In the genomic region with DNA sequence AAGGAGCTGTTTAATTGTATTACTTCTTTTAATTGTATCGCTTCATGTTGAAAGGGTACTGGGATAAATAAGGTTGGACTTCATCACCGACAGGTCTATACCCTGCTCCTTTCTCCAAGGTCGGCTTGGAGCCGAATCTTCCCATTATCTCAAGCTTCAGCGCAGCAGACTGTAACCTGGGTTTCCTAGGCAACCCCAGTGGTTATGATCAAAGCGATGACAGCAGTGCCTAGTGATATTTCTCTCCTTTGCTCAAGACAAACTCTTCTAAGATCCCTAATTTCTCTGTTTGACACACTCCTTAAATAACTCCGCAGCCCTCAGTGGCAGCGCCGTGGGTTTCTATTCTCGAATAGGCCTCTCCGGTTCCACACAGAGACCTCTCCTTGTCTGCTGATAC, we compare ENCODE assay signal across 26 mouse cellular contexts.
A peak's percentile ranks its signal among the peaks of the same experiment; 100 is the strongest.
DNase-seq lines count a peak whose midpoint lies in the region; ATAC-seq and TF ChIP-seq lines count a peak whose summit lies in the region.
"Had no signal": no experiment of that assay in that cellular context is flagged by ENCODE, and none has a peak within 500 bp of the region (broad histone marks: within the 10 kb centered on the region; RNA-seq: fewer than 3 reads in every experiment).

No protein-coding gene starts in this region.

- no peak for TF ChIP-seq CTCF in midbrain, postnatal 0 days (IDR thresholded peaks at IDR 0.05)

- DNase-seq in forebrain, embryonic 10.5 days (ENCODE audit: extremely low spot score, low spot score), result no peak
- peak; percentile 9 to 22 for DNase-seq in frontal cortex, adult 2 months (ENCODE audit: extremely low spot score in 1 of 2, low spot score in 1 of 2)
- no peak for DNase-seq in frontal cortex, postnatal 10 days (ENCODE audit: low spot score in 2 of 2)
- peak; percentile 24 for DNase-seq in midbrain, postnatal 0 days (ENCODE audit: low spot score)
- no peak for DNase-seq in ovary, postnatal 14 days (ENCODE audit: low spot score)
- DNase-seq: adrenal gland, adult 8-10 months; adrenal gland, postnatal 25 days; cerebellum, adult 18-20 months; cerebellum, adult 9-10 months; cerebellum, postnatal 14 days; gastrocnemius, postnatal 10 days; gastrocnemius, postnatal 36 days; heart, adult 2 months; heart, postnatal 14 days; heart, postnatal 4 days had no signal

- H3K4me2 ChIP-seq in forebrain, embryonic 16.5 days (ENCODE audit: low read length), result no peak overlapping the region
- H3K4me2 ChIP-seq in midbrain, postnatal 0 days (ENCODE audit: low read depth, low read length, poor library complexity, severe bottlenecking), result no peak overlapping the region
- no peak overlapping the region for H3K4me2 ChIP-seq in midbrain, embryonic 13.5 days (replicated peaks)
- H3K4me2 ChIP-seq: embryonic facial prominence, embryonic 12.5 days; embryonic facial prominence, embryonic 15.5 days; forebrain, embryonic 13.5 days; heart, embryonic 13.5 days; hindbrain, embryonic 14.5 days had no signal

- H3K4me1 ChIP-seq in forebrain, embryonic 16.5 days (replicated peaks; ENCODE audit: control insufficient read depth, insufficient read depth, low read length), result no peaks in the 10 kb centered on the region
- no peaks in the 10 kb centered on the region for H3K4me1 ChIP-seq in forebrain, embryonic 10.5 days
- no peaks in the 10 kb centered on the region for H3K4me1 ChIP-seq in midbrain, postnatal 0 days (ENCODE audit: insufficient read depth, low read length)
- H3K4me1 ChIP-seq in midbrain, embryonic 13.5 days (replicated peaks), result no peaks in the 10 kb centered on the region
- H3K4me1 ChIP-seq: embryonic facial prominence, embryonic 12.5 days; embryonic facial prominence, embryonic 15.5 days; forebrain, embryonic 13.5 days; heart, embryonic 10.5 days; heart, embryonic 13.5 days had no signal

- WGBS in forebrain, embryonic 16.5 days, result 80% methylated on average over 11 of the region's 11 CpGs
- WGBS in forebrain, embryonic 10.5 days, result 90% methylated on average over 11 of the region's 11 CpGs
- WGBS in midbrain, postnatal 0 days, result 80% methylated on average over 11 of the region's 11 CpGs
- 89% methylated on average over 11 of the region's 11 CpGs for WGBS in midbrain, embryonic 13.5 days

- H3K9ac ChIP-seq in forebrain, embryonic 16.5 days (replicated peaks; ENCODE audit: low read depth, low read length), result no peak overlapping the region
- no peak overlapping the region for H3K9ac ChIP-seq in midbrain, postnatal 0 days (replicated peaks; ENCODE audit: low read length, poor library complexity, severe bottlenecking)
- no peak overlapping the region for H3K9ac ChIP-seq in midbrain, embryonic 13.5 days (replicated peaks)
- H3K9ac ChIP-seq: embryonic facial prominence, embryonic 12.5 days; embryonic facial prominence, embryonic 15.5 days; forebrain, embryonic 13.5 days; heart, embryonic 13.5 days; hindbrain, embryonic 14.5 days had no signal

- no peak overlapping the region for H3K27ac ChIP-seq in forebrain, embryonic 16.5 days (ENCODE audit: low read length)
- no peak overlapping the region for H3K27ac ChIP-seq in forebrain, embryonic 10.5 days
- H3K27ac ChIP-seq in midbrain, postnatal 0 days (ENCODE audit: low read depth, low read length), result no peak overlapping the region
- H3K27ac ChIP-seq in midbrain, embryonic 13.5 days, result no peak overlapping the region
- H3K27ac ChIP-seq: embryonic facial prominence, embryonic 12.5 days; embryonic facial prominence, embryonic 15.5 days; forebrain, embryonic 13.5 days; heart, adult 2 months; heart, embryonic 10.5 days; heart, embryonic 13.5 days; hindbrain, embryonic 14.5 days; hindbrain, postnatal 0 days had no signal

- no peaks in the 10 kb centered on the region for H3K9me3 ChIP-seq in forebrain, embryonic 16.5 days (ENCODE audit: control insufficient read depth, low read length)
- H3K9me3 ChIP-seq in forebrain, embryonic 10.5 days, result no peaks in the 10 kb centered on the region
- H3K9me3 ChIP-seq in midbrain, postnatal 0 days (ENCODE audit: low read length), result no peaks in the 10 kb centered on the region
- H3K9me3 ChIP-seq in midbrain, embryonic 13.5 days, result no peaks in the 10 kb centered on the region
- H3K9me3 ChIP-seq: embryonic facial prominence, embryonic 12.5 days; embryonic facial prominence, embryonic 15.5 days; forebrain, embryonic 13.5 days; heart, embryonic 10.5 days; heart, embryonic 13.5 days had no signal

- H3K4me3 ChIP-seq in forebrain, embryonic 16.5 days (replicated peaks; ENCODE audit: low read length), result no peak overlapping the region
- no peak overlapping the region for H3K4me3 ChIP-seq in forebrain, embryonic 10.5 days
- no peak overlapping the region for H3K4me3 ChIP-seq in midbrain, postnatal 0 days (ENCODE audit: low read depth, low read length)
- no peak overlapping the region for H3K4me3 ChIP-seq in midbrain, embryonic 13.5 days (replicated peaks)
- H3K4me3 ChIP-seq: embryonic facial prominence, embryonic 12.5 days; embryonic facial prominence, embryonic 15.5 days; forebrain, embryonic 13.5 days; heart, adult 2 months; heart, embryonic 10.5 days; heart, embryonic 13.5 days had no signal

- no peaks in the 10 kb centered on the region for H3K27me3 ChIP-seq in forebrain, embryonic 16.5 days (replicated peaks; ENCODE audit: control insufficient read depth, insufficient read depth, low read length)
- H3K27me3 ChIP-seq in forebrain, embryonic 10.5 days (ENCODE audit: poor library complexity, severe bottlenecking), result no peaks in the 10 kb centered on the region
- no peaks in the 10 kb centered on the region for H3K27me3 ChIP-seq in midbrain, postnatal 0 days (ENCODE audit: insufficient read depth, low read length)
- H3K27me3 ChIP-seq in midbrain, embryonic 13.5 days, result no peaks in the 10 kb centered on the region
- H3K27me3 ChIP-seq: embryonic facial prominence, embryonic 12.5 days; embryonic facial prominence, embryonic 15.5 days; forebrain, embryonic 13.5 days; heart, embryonic 13.5 days had no signal

- ATAC-seq in forebrain, embryonic 16.5 days, result 0 out of 2 replicates have a peak, but pooled peaks have one; percentile 43
- ATAC-seq in midbrain, postnatal 0 days (ENCODE audit: low FRiP score), result no peak
- no peak for ATAC-seq in midbrain, embryonic 13.5 days
- ATAC-seq: activated CD4-positive, CD25-positive, alpha-beta regulatory T cell, adult 4 months; forebrain, embryonic 13.5 days; hindbrain, postnatal 0 days; inflammation-experienced regulatory T-cells, adult 6 months had no signal

- H3K36me3 ChIP-seq in forebrain, embryonic 16.5 days (ENCODE audit: control insufficient read depth, insufficient read depth), result no peaks in the 10 kb centered on the region
- H3K36me3 ChIP-seq in forebrain, embryonic 10.5 days (replicated peaks), result no peaks in the 10 kb centered on the region
- no peaks in the 10 kb centered on the region for H3K36me3 ChIP-seq in midbrain, postnatal 0 days (ENCODE audit: insufficient read depth, low read length)
- no peaks in the 10 kb centered on the region for H3K36me3 ChIP-seq in midbrain, embryonic 13.5 days
- H3K36me3 ChIP-seq: embryonic facial prominence, embryonic 12.5 days; embryonic facial prominence, embryonic 15.5 days; heart, embryonic 10.5 days; heart, embryonic 13.5 days had no signal

Comparison
In these comparisons a context has a peak if more than half of its experiments do, and no peak if none do; other contexts are left out.
1. DNase-seq: peak in frontal cortex, adult 2 months (2 of 2) and midbrain, postnatal 0 days (single experiment); none in forebrain, embryonic 10.5 days (single experiment), frontal cortex, postnatal 10 days (0 of 2) and ovary, postnatal 14 days (single experiment).